In genomic region chr16:32821772-32822449, GRCm38 (mm10) we compare ENCODE assay signal across 10 mouse cellular contexts. TPM values are rescaled to one million over a fixed set of nuclear protein-coding genes. Genes with fewer than 3 reads are reported as not detected.
A peak's percentile ranks its signal among the peaks of the same experiment; 100 is the strongest.
DNase-seq lines count a peak whose midpoint lies in the region; ATAC-seq and TF ChIP-seq lines count a peak whose summit lies in the region.
"Had no signal": no experiment of that assay in that cellular context is flagged by ENCODE, and none has a peak within 500 bp of the region (broad histone marks: within the 10 kb centered on the region; RNA-seq: fewer than 3 reads in every experiment).

No protein-coding gene starts in this region.

- H3K27me3 ChIP-seq in kidney, embryonic 14.5 days (ENCODE audit: control insufficient read depth, insufficient read depth, low read length) = no peaks in the 10 kb centered on the region
- H3K27me3 ChIP-seq in midbrain, embryonic 11.5 days (ENCODE audit: control insufficient read depth, insufficient read depth, low read length) = no peaks in the 10 kb centered on the region

- DNase-seq in kidney, adult 8-10 months = no peak
- DNase-seq in gastrocnemius, adult 2 months = peak; percentile 78
- DNase-seq in heart, postnatal 25 days (ENCODE audit: low spot score) = peak; percentile 69
- peak; percentile 77 for DNase-seq in skeletal muscle tissue, adult 2 months (ENCODE audit: low read depth, low spot score)
- DNase-seq in layer of hippocampus, adult 9-11 months = no peak
- no peak for DNase-seq in thymus, postnatal 4 days
- DNase-seq in midbrain, embryonic 11.5 days (ENCODE audit: low spot score, missing footprints) = no peak
- DNase-seq: right cerebral cortex, postnatal 14 days had no signal

- H3K4me2 ChIP-seq in kidney, embryonic 14.5 days (replicated peaks; ENCODE audit: low read depth, low read length) = no peak overlapping the region
- H3K4me2 ChIP-seq in midbrain, embryonic 11.5 days = no peak overlapping the region

- intact Hi-C loops in gastrocnemius, adult 2 months (cut with DNase I) = loop anchor here (5.0 kb wide), 1 partner anchor 35 kb away; no protein-coding TSS in a partner anchor
- intact Hi-C loops in heart, postnatal 25 days (cut with DNase I) = no loop called here

- H3K36me3 ChIP-seq in kidney, embryonic 14.5 days (ENCODE audit: control insufficient read depth, insufficient read depth, low read length) = peaks cover 32% of the 10 kb centered on the region
- H3K36me3 ChIP-seq in midbrain, embryonic 11.5 days (ENCODE audit: control insufficient read depth, insufficient read depth, low read length) = no peaks in the 10 kb centered on the region; the same call in 1 of the 2 replicates

- H3K9me3 ChIP-seq in kidney, embryonic 14.5 days (ENCODE audit: control insufficient read depth, low read length) = no peaks in the 10 kb centered on the region
- H3K9me3 ChIP-seq in midbrain, embryonic 11.5 days (ENCODE audit: control insufficient read depth, low read length) = no peaks in the 10 kb centered on the region

- no peak overlapping the region for H3K4me3 ChIP-seq in kidney, embryonic 14.5 days (ENCODE audit: low read length)
- H3K4me3 ChIP-seq in gastrocnemius, adult 2 months = no peak overlapping the region
- no peak overlapping the region for H3K4me3 ChIP-seq in midbrain, embryonic 11.5 days (ENCODE audit: low read depth, low read length)

- 0 out of 2 replicates have a peak, but pooled peaks have one; percentile 48 for ATAC-seq in kidney, embryonic 14.5 days (ENCODE audit: low FRiP score, low TSS enrichment)
- ATAC-seq in midbrain, embryonic 11.5 days (ENCODE audit: low FRiP score) = no peak
- ATAC-seq: hindbrain, postnatal 0 days had no signal

- WGBS in kidney, embryonic 14.5 days = 66% methylated on average over 10 of the region's 10 CpGs
- 75% methylated on average over 10 of the region's 10 CpGs for WGBS in midbrain, embryonic 11.5 days

- no peak for TF ChIP-seq CTCF in gastrocnemius, adult 2 months (IDR thresholded peaks at IDR 0.05)

- no peak overlapping the region for H3K27ac ChIP-seq in kidney, embryonic 14.5 days (ENCODE audit: low read depth, low read length)
- H3K27ac ChIP-seq in gastrocnemius, adult 2 months = peak overlapping the region; percentile 84
- no peak overlapping the region for H3K27ac ChIP-seq in midbrain, embryonic 11.5 days (ENCODE audit: low read depth, low read length)
- H3K27ac ChIP-seq: hindbrain, postnatal 0 days had no signal

- H3K9ac ChIP-seq in kidney, embryonic 14.5 days (ENCODE audit: low read depth, low read length) = no peak overlapping the region
- no peak overlapping the region for H3K9ac ChIP-seq in midbrain, embryonic 11.5 days (ENCODE audit: low read length)

- H3K4me1 ChIP-seq in kidney, embryonic 14.5 days (ENCODE audit: control insufficient read depth, insufficient read depth, low read length) = no peaks in the 10 kb centered on the region
- H3K4me1 ChIP-seq in midbrain, embryonic 11.5 days (ENCODE audit: control insufficient read depth, insufficient read depth, low read length) = no peaks in the 10 kb centered on the region

RNA-seq across cellular contexts. Expression of gene Smbd1, which starts 11.6 kb away (rescaled TPM):
- not detected in 2 replicates for polyA plus RNA-seq in kidney, embryonic 14.5 days (2014; fragmentation: Nextera tagmentation; extraction: Ambion mirVana)
- total RNA-seq in gastrocnemius, adult 2 months (2021) = not detected
- total RNA-seq in heart, postnatal 25 days (2021) = not detected
- not detected in 2 replicates for polyA plus RNA-seq in midbrain, embryonic 11.5 days (2014; fragmentation: Nextera tagmentation; extraction: Ambion mirVana)
- total RNA-seq: hindbrain, postnatal 0 days had no signal
- polyA plus RNA-seq: hindbrain, postnatal 0 days had no signal

RNA-seq across cellular contexts. Expression of gene Muc20, which starts 24.7 kb away (rescaled TPM):
- polyA plus RNA-seq in kidney, embryonic 14.5 days (2014; fragmentation: Nextera tagmentation; extraction: Ambion mirVana) = 2.3 and 3.3 TPM in 2 replicates
- total RNA-seq in gastrocnemius, adult 2 months (2021) = under 1 TPM; 0.33 to 0.45 TPM
- total RNA-seq in heart, postnatal 25 days (2021) = under 1 TPM in 1 of 2 experiments, not detected in 1; 0.22 TPM
- not detected in 2 replicates for polyA plus RNA-seq in midbrain, embryonic 11.5 days (2014; fragmentation: Nextera tagmentation; extraction: Ambion mirVana)
- total RNA-seq: hindbrain, postnatal 0 days had no signal
- polyA plus RNA-seq: hindbrain, postnatal 0 days had no signal

RNA-seq across cellular contexts. Expression of gene Fyttd1, which starts 55.4 kb away (rescaled TPM):
- polyA plus RNA-seq in kidney, embryonic 14.5 days (2014; fragmentation: Nextera tagmentation; extraction: Ambion mirVana) = 119 and 155 TPM in 2 replicates
- total RNA-seq in gastrocnemius, adult 2 months (2021) = 10 to 100 TPM; 95.0 to 95.1 TPM
- total RNA-seq in heart, postnatal 25 days (2021) = 100 to 1,000 TPM; 106 to 109 TPM
- polyA plus RNA-seq in midbrain, embryonic 11.5 days (2014; fragmentation: Nextera tagmentation; extraction: Ambion mirVana) = 130 and 137 TPM in 2 replicates

RNA-seq across cellular contexts. Expression of gene Rubcn, which starts 55.7 kb away (rescaled TPM):
- polyA plus RNA-seq in kidney, embryonic 14.5 days (2014; fragmentation: Nextera tagmentation; extraction: Ambion mirVana) = 12.1 and 15.2 TPM in 2 replicates
- 10 to 100 TPM; 24.0 to 28.5 TPM for total RNA-seq in gastrocnemius, adult 2 months (2021)
- 10 to 100 TPM; 27.8 to 32.4 TPM for total RNA-seq in heart, postnatal 25 days (2021)
- 13.2 and 14.3 TPM in 2 replicates for polyA plus RNA-seq in midbrain, embryonic 11.5 days (2014; fragmentation: Nextera tagmentation; extraction: Ambion mirVana)

Comparison
In these comparisons a context has a peak if more than half of its experiments do, and no peak if none do; other contexts are left out.
1. DNase-seq: peak in gastrocnemius, adult 2 months (single experiment), heart, postnatal 25 days (single experiment) and skeletal muscle tissue, adult 2 months (single experiment); none in kidney, adult 8-10 months (0 of 2), layer of hippocampus, adult 9-11 months (single experiment), thymus, postnatal 4 days (single experiment) and midbrain, embryonic 11.5 days (single experiment).